Mouse (Mus musculus): ENCODE measurements around the gene Ric1. TPM values are rescaled to one million over a fixed set of nuclear protein-coding genes. Genes with fewer than 3 reads are reported as not detected.
"Not testable (repeated sequence)": the region's sequence is repeated elsewhere in the genome, so short reads cannot be mapped to it uniquely, and the experiment has no call there.

Gene Ric1
- polyA plus RNA-seq, 1 experiment: 6.7 TPM

- Histone ChIP-seq H3K27me3 (ENCODE audit: control insufficient read depth, insufficient read depth, low read length) (no peaks in the 10 kb centered on the region), H3K4me3 (ENCODE audit: low read depth, low read length) (no peak overlapping the region), H3K27ac (ENCODE audit: insufficient read depth, low read depth, low read length) (no peak overlapping the region), H3K36me3 (ENCODE audit: control insufficient read depth, insufficient read depth, low read length) (0 out of 2 replicates have a peak, but pooled peaks cover 1% of the 10 kb centered on the region), H3K4me1 (ENCODE audit: control insufficient read depth, insufficient read depth, insufficient read length, low read length) (no peaks in the 10 kb centered on the region)
- no peak for TF ChIP-seq POLR2A (IDR thresholded peaks at IDR 0.05; ENCODE audit: low read depth, low read length)
- no peak for TF ChIP-seq CTCF (IDR thresholded peaks at IDR 0.05; ENCODE audit: extremely low read depth, insufficient read length, insufficient replicate concordance, low read depth, low read length)
- WGBS: 93% methylated on average over 6 of the region's 6 CpGs
Measured at GRCm38 (mm10) chr19:29544026-29544425, 21.9 kb downstream of the Ric1 start.

- Histone ChIP-seq H3K4me1 (ENCODE audit: control insufficient read depth, insufficient read depth, insufficient read length, low read length) (no peaks in the 10 kb centered on the region), H3K4me3 (ENCODE audit: low read depth, low read length) (no peak overlapping the region), H3K27me3 (ENCODE audit: control insufficient read depth, insufficient read depth, low read length) (no peaks in the 10 kb centered on the region), H3K27ac (ENCODE audit: insufficient read depth, low read depth, low read length) (no peak overlapping the region), H3K36me3 (ENCODE audit: control insufficient read depth, insufficient read depth, low read length) (no peaks in the 10 kb centered on the region)
- no peak for TF ChIP-seq POLR2A (IDR thresholded peaks at IDR 0.05; ENCODE audit: low read depth, low read length)
- TF ChIP-seq CTCF (IDR thresholded peaks at IDR 0.05; ENCODE audit: extremely low read depth, insufficient read length, insufficient replicate concordance, low read depth, low read length): no peak
- WGBS: 92% methylated on average over 2 of the region's 2 CpGs
Measured at GRCm38 (mm10) chr19:29550618-29551017, 28.5 kb downstream of the Ric1 start.

- Histone ChIP-seq H3K4me3 (ENCODE audit: low read depth, low read length) (no peak overlapping the region), H3K27ac (ENCODE audit: insufficient read depth, low read depth, low read length) (no peak overlapping the region), H3K36me3 (ENCODE audit: control insufficient read depth, insufficient read depth, low read length) (no peaks in the 10 kb centered on the region), H3K27me3 (ENCODE audit: control insufficient read depth, insufficient read depth, low read length) (no peaks in the 10 kb centered on the region), H3K4me1 (ENCODE audit: control insufficient read depth, insufficient read depth, insufficient read length, low read length) (no peaks in the 10 kb centered on the region)
- WGBS: 92% methylated on average over 1 of the region's 1 CpGs
- no peak for TF ChIP-seq CTCF (IDR thresholded peaks at IDR 0.05; ENCODE audit: extremely low read depth, insufficient read length, insufficient replicate concordance, low read depth, low read length)
- TF ChIP-seq POLR2A (IDR thresholded peaks at IDR 0.05; ENCODE audit: low read depth, low read length): no peak
Measured at GRCm38 (mm10) chr19:29551128-29551527, 29.0 kb downstream of the Ric1 start.

GRCm38 (mm10) chr19:29551980-29552379 is 29.9 kb downstream of the Ric1 start:
- not testable (repeated sequence) for H3K27ac ChIP-seq (ENCODE audit: insufficient read depth, low read depth, low read length); H3K4me1 ChIP-seq (ENCODE audit: control insufficient read depth, insufficient read depth, insufficient read length, low read length); H3K36me3 ChIP-seq (ENCODE audit: control insufficient read depth, insufficient read depth, low read length); H3K27me3 ChIP-seq (ENCODE audit: control insufficient read depth, insufficient read depth, low read length); H3K4me3 ChIP-seq (ENCODE audit: low read depth, low read length)
- 94% methylated on average over 1 of the region's 1 CpGs for WGBS

GRCm38 (mm10) chr19:29557171-29557845 is 35.2 kb downstream of the Ric1 start:
- H3K27me3 ChIP-seq (ENCODE audit: control insufficient read depth, insufficient read depth, low read length); H3K4me1 ChIP-seq (ENCODE audit: control insufficient read depth, insufficient read depth, insufficient read length, low read length); H3K4me3 ChIP-seq (ENCODE audit: low read depth, low read length); H3K36me3 ChIP-seq (ENCODE audit: control insufficient read depth, insufficient read depth, low read length); H3K27ac ChIP-seq (ENCODE audit: insufficient read depth, low read depth, low read length): not testable (repeated sequence)
- WGBS: 68% methylated on average over 7 of the region's 7 CpGs

- 47% methylated on average over 4 of the region's 4 CpGs for WGBS
- Histone ChIP-seq H3K4me1 (ENCODE audit: control insufficient read depth, insufficient read depth, insufficient read length, low read length) (0 out of 2 replicates have a peak, but pooled peaks cover 2% of the 10 kb centered on the region), H3K36me3 (ENCODE audit: control insufficient read depth, insufficient read depth, low read length) (peaks cover 9% of the 10 kb centered on the region), H3K27ac (ENCODE audit: insufficient read depth, low read depth, low read length) (no peak overlapping the region), H3K27me3 (ENCODE audit: control insufficient read depth, insufficient read depth, low read length) (no peaks in the 10 kb centered on the region), H3K4me3 (ENCODE audit: low read depth, low read length) (no peak overlapping the region)
- TF ChIP-seq CTCF (IDR thresholded peaks at IDR 0.05; ENCODE audit: extremely low read depth, insufficient read length, insufficient replicate concordance, low read depth, low read length) (no peak), POLR2A (IDR thresholded peaks at IDR 0.05; ENCODE audit: low read depth, low read length) (no peak)
Measured at GRCm38 (mm10) chr19:29562166-29562565, 40.1 kb downstream of the Ric1 start.

GRCm38 (mm10) chr19:29562603-29563002 is 40.5 kb downstream of the Ric1 start:
- TF ChIP-seq POLR2A (IDR thresholded peaks at IDR 0.05; ENCODE audit: low read depth, low read length) (no peak), CTCF (IDR thresholded peaks at IDR 0.05; ENCODE audit: extremely low read depth, insufficient read length, insufficient replicate concordance, low read depth, low read length) (no peak)
- peaks cover 9% of the 10 kb centered on the region for H3K36me3 ChIP-seq (ENCODE audit: control insufficient read depth, insufficient read depth, low read length)
- H3K4me3 ChIP-seq (ENCODE audit: low read depth, low read length): no peak overlapping the region
- no peaks in the 10 kb centered on the region for H3K27me3 ChIP-seq (ENCODE audit: control insufficient read depth, insufficient read depth, low read length)
- no peak overlapping the region for H3K27ac ChIP-seq (ENCODE audit: insufficient read depth, low read depth, low read length)
- WGBS: 31% methylated on average over 3 of the region's 3 CpGs
- H3K4me1 ChIP-seq (ENCODE audit: control insufficient read depth, insufficient read depth, insufficient read length, low read length): 0 out of 2 replicates have a peak, but pooled peaks cover 2% of the 10 kb centered on the region

Measured in small intestine, adult 2 months (tissue).